Mouse (Mus musculus) gastrocnemius, postnatal 14 days (tissue): Measurements from ENCODE around the gene Tnip1. TPM values are rescaled to one million over a fixed set of nuclear protein-coding genes. Genes with fewer than 3 reads are reported as not detected.
A peak's percentile ranks its signal among the peaks of the same experiment; 100 is the strongest.
"Not testable (repeated sequence)": the region's sequence is repeated elsewhere in the genome, so short reads cannot be mapped to it uniquely, and the experiment has no call there.

Source experiments
- DNase-seq: peaks from one replicate; pipeline ENCODE4 v3.0.0; 2021; ENCODE audit warnings: mixed read lengths
- intact Hi-C: fragments of 180-260 bp; cut with DNase I; formaldehyde crosslinking; loops from one replicate; pipeline ENCODE4 v1.15.1; 2025; ENCODE audit warnings: low total_unique reads
- total RNA-seq, 2 experiments: library from RNA; stranded (reverse); gene quantifications; 2 replicates each; pipeline ENCODE4 v1.2.3; 2021

Gene Tnip1
- total RNA-seq, 2 experiments from 2014 or later: 28.8 to 31.1 TPM

GRCm38 (mm10) chr11:54897470-54897869 lies 65.2 kb downstream of the Tnip1 start:
- intact Hi-C loops: no loop called here

GRCm38 (mm10) chr11:54896646-54897045 lies 66.1 kb downstream of the Tnip1 start:
- DNase-seq, intact Hi-C loops: not testable (repeated sequence)

More at GRCm38 (mm10) chr11:54897470-54897869, 65.2 kb downstream of the Tnip1 start:
- DNase-seq: no peak

GRCm38 (mm10) chr11:54894589-54894988 lies 68.1 kb downstream of the Tnip1 start:
- intact Hi-C loops: no loop called here
- DNase-seq: no peak

GRCm38 (mm10) chr11:54892091-54892490 lies 70.6 kb downstream of the Tnip1 start:
- no peak for DNase-seq
- intact Hi-C loops: no loop called here

- intact Hi-C loops: no loop called here
- DNase-seq: no peak
Measured at GRCm38 (mm10) chr11:54891341-54891740, 71.4 kb downstream of the Tnip1 start.

GRCm38 (mm10) chr11:54887927-54888326 lies 74.8 kb downstream of the Tnip1 start:
- no peak for DNase-seq
- intact Hi-C loops: no loop called here

GRCm38 (mm10) chr11:54885406-54885805 lies 77.3 kb downstream of the Tnip1 start:
- DNase-seq: no peak
- intact Hi-C loops: no loop called here

GRCm38 (mm10) chr11:54884937-54885336 lies 77.8 kb downstream of the Tnip1 start:
- DNase-seq: peak; percentile 71
- intact Hi-C loops: no loop called here

GRCm38 (mm10) chr11:54884197-54884828 lies 78.4 kb downstream of the Tnip1 start:
- DNase-seq: no peak
- intact Hi-C loops: no loop called here

- intact Hi-C loops: no loop called here
- peak; percentile 62 for DNase-seq
Measured at GRCm38 (mm10) chr11:54882671-54883070, 80.0 kb downstream of the Tnip1 start.

- no peak for DNase-seq
- intact Hi-C loops: no loop called here
Measured at GRCm38 (mm10) chr11:54881051-54881474, 81.7 kb downstream of the Tnip1 start.

- intact Hi-C loops: loop anchor here (2.0 to 5.0 kb wide), 2 partner anchors 47 to 107 kb away; no protein-coding TSS in a partner anchor
- no peak for DNase-seq
Measured at GRCm38 (mm10) chr11:54879922-54880321, 82.8 kb downstream of the Tnip1 start.

GRCm38 (mm10) chr11:54879434-54879833 lies 83.3 kb downstream of the Tnip1 start:
- peak; percentile 38 for DNase-seq
- intact Hi-C loops: loop anchor here (2.0 to 5.0 kb wide), 2 partner anchors 47 to 108 kb away; no protein-coding TSS in a partner anchor

GRCm38 (mm10) chr11:54878893-54879292 lies 83.8 kb downstream of the Tnip1 start:
- intact Hi-C loops: loop anchor here (2.0 to 5.0 kb wide), 2 partner anchors 48 to 108 kb away; no protein-coding TSS in a partner anchor
- DNase-seq: no peak

- DNase-seq: no peak
- intact Hi-C loops: loop anchor here (5.0 kb wide), 1 partner anchor 111 kb away; no protein-coding TSS in a partner anchor
Measured at GRCm38 (mm10) chr11:54876031-54876430, 86.7 kb downstream of the Tnip1 start.

- DNase-seq: peak; percentile 32
- intact Hi-C loops: no loop called here
Measured at GRCm38 (mm10) chr11:54871831-54872537, 90.7 kb downstream of the Tnip1 start.

GRCm38 (mm10) chr11:54869318-54869717 lies 93.4 kb downstream of the Tnip1 start:
- no peak for DNase-seq
- intact Hi-C loops: no loop called here

- no peak for DNase-seq
- intact Hi-C loops: no loop called here
Measured at GRCm38 (mm10) chr11:54868445-54868844, 94.3 kb downstream of the Tnip1 start.

- no peak for DNase-seq
- intact Hi-C loops: no loop called here
Measured at GRCm38 (mm10) chr11:54867903-54868434, 94.7 kb downstream of the Tnip1 start.

- intact Hi-C loops: no loop called here
Measured at GRCm38 (mm10) chr11:54867049-54867385, 95.7 kb downstream of the Tnip1 start.

More at GRCm38 (mm10) chr11:54867049-54867385, 95.7 kb downstream of the Tnip1 start:
- no peak for DNase-seq
